Mouse (Mus musculus): ENCODE measurements around the gene Pcca. TPM values are rescaled to one million over a fixed set of nuclear protein-coding genes. Genes with fewer than 3 reads are reported as not detected.

Gene Pcca
- polyA plus RNA-seq, 1 experiment from 2014 or later = 33.3 TPM

DNA sequence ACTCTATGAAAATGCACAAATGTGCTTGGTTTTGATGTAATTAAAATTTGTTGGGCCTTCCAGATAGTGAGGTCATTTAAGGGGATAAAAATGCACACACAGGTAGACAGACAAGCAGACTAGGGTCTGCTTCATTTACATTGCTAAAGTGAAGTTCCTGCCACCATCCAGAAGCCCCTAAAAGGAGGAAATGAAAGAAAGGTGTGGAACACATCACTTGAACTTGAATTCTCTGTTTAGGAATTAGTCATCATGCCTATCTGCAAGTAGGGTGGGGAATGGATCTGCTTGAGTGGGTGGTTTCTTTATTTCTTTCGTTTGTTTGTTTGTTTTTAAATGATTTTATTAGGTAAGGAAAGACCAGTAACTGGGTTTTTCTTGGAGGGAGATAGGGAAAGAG, 166.2 kb downstream of the Pcca start:
- Histone ChIP-seq H3K9me3 (ENCODE audit: control insufficient read depth, low read length) (no peaks in the 10 kb centered on the region), H3K27me3 (replicated peaks; ENCODE audit: control insufficient read depth, insufficient read depth, low read length) (no peaks in the 10 kb centered on the region), H3K9ac (ENCODE audit: low read depth, low read length) (no peak overlapping the region), H3K4me3 (ENCODE audit: low read length) (no peak overlapping the region), H3K27ac (ENCODE audit: low read depth, low read length) (no peak overlapping the region), H3K4me2 (ENCODE audit: low read length) (no peak overlapping the region), H3K36me3 (ENCODE audit: control insufficient read depth, insufficient read depth, low read length) (no peaks in the 10 kb centered on the region), H3K4me1 (ENCODE audit: control insufficient read depth, insufficient read depth, low read depth, low read length) (no peaks in the 10 kb centered on the region)
- 90% methylated on average over 1 of the region's 1 CpGs for WGBS
- no peak for ATAC-seq

DNA sequence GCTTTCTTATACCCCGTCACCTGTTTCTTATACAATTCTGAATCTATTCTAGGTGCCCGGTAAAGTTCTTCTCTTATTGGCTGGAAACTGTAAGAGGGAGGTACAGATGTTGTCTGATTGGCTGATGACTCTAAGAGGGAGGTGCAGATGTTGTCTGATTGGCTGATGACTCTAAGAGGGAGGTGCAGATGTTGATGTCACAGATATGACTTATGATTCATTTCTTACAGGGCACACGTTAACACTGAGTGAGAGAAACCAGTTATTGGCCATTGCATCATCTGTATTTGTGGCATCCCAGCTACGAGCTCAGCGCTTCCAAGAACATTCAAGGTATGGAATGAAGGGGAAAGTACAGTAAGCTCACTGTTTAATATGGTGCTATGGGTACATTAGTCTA, 179.7 kb downstream of the Pcca start:
- H3K27me3 ChIP-seq (replicated peaks; ENCODE audit: control insufficient read depth, insufficient read depth, low read length) = no peaks in the 10 kb centered on the region
- H3K36me3 ChIP-seq (ENCODE audit: control insufficient read depth, insufficient read depth, low read length) = no peaks in the 10 kb centered on the region
- ATAC-seq = no peak
- H3K27ac ChIP-seq (ENCODE audit: low read depth, low read length) = no peak overlapping the region
- 96% methylated on average over 5 of the region's 5 CpGs for WGBS
- H3K9ac ChIP-seq (ENCODE audit: low read depth, low read length) = no peak overlapping the region
- H3K9me3 ChIP-seq (ENCODE audit: control insufficient read depth, low read length) = no peaks in the 10 kb centered on the region
- no peak overlapping the region for H3K4me3 ChIP-seq (ENCODE audit: low read length)
- no peak overlapping the region for H3K4me2 ChIP-seq (ENCODE audit: low read length)
- H3K4me1 ChIP-seq (ENCODE audit: control insufficient read depth, insufficient read depth, low read depth, low read length) = no peaks in the 10 kb centered on the region

DNA sequence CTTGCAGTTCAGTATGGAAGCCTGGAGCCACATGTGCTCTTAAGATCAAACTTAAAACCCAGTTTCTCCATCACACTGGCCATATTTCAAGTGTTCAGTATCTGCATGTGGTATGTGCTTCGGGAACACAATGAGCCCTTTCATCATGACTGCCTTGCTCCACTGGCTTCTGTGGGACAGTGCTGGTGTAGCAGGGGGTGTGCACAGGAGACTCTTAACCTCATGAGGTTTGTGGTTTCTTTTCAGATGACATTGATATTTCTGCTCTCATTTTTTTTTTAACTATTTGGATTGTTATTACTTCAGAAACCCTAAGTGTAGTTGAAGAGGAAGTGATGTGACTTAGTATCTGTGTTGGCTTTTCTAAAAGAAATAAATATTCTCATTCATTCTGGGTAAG, 180.8 kb downstream of the Pcca start:
- no peaks in the 10 kb centered on the region for H3K4me1 ChIP-seq (ENCODE audit: control insufficient read depth, insufficient read depth, low read depth, low read length)
- H3K36me3 ChIP-seq (ENCODE audit: control insufficient read depth, insufficient read depth, low read length) = no peaks in the 10 kb centered on the region
- ATAC-seq = no peak
- no peak overlapping the region for H3K4me2 ChIP-seq (ENCODE audit: low read length)
- no peaks in the 10 kb centered on the region for H3K9me3 ChIP-seq (ENCODE audit: control insufficient read depth, low read length)
- H3K4me3 ChIP-seq (ENCODE audit: low read length) = no peak overlapping the region
- 63% methylated on average over 1 of the region's 1 CpGs for WGBS
- H3K27me3 ChIP-seq (replicated peaks; ENCODE audit: control insufficient read depth, insufficient read depth, low read length) = no peaks in the 10 kb centered on the region
- no peak overlapping the region for H3K27ac ChIP-seq (ENCODE audit: low read depth, low read length)
- no peak overlapping the region for H3K9ac ChIP-seq (ENCODE audit: low read depth, low read length)

DNA sequence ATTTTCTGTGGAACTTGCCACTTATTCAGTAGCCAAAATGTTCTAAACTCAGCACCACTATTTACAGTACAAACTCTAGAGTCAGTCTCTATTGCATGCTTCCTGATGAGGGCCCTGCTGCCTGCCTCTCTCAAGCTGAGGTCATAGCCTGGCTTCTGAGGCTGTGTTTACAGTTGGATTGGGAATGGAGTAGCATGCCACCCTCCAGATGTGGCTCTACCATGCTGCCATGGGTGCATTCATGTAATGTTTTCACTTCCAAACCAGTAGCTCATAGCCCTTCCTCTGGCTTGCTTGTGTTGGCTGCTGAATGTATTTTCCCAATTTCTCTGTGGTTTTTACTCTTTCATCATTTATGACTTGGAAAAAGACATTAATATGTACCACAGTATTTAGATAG, 181.9 kb downstream of the Pcca start:
- H3K4me2 ChIP-seq (ENCODE audit: low read length) = no peak overlapping the region
- H3K27me3 ChIP-seq (replicated peaks; ENCODE audit: control insufficient read depth, insufficient read depth, low read length) = no peaks in the 10 kb centered on the region
- H3K9ac ChIP-seq (ENCODE audit: low read depth, low read length) = no peak overlapping the region
- no peak overlapping the region for H3K4me3 ChIP-seq (ENCODE audit: low read length)
- H3K9me3 ChIP-seq (ENCODE audit: control insufficient read depth, low read length) = no peaks in the 10 kb centered on the region
- ATAC-seq = no peak
- H3K4me1 ChIP-seq (ENCODE audit: control insufficient read depth, insufficient read depth, low read depth, low read length) = peaks cover 3% of the 10 kb centered on the region; the same call in 1 of the 2 replicates
- no peak overlapping the region for H3K27ac ChIP-seq (ENCODE audit: low read depth, low read length)
- no peaks in the 10 kb centered on the region for H3K36me3 ChIP-seq (ENCODE audit: control insufficient read depth, insufficient read depth, low read length)

DNA sequence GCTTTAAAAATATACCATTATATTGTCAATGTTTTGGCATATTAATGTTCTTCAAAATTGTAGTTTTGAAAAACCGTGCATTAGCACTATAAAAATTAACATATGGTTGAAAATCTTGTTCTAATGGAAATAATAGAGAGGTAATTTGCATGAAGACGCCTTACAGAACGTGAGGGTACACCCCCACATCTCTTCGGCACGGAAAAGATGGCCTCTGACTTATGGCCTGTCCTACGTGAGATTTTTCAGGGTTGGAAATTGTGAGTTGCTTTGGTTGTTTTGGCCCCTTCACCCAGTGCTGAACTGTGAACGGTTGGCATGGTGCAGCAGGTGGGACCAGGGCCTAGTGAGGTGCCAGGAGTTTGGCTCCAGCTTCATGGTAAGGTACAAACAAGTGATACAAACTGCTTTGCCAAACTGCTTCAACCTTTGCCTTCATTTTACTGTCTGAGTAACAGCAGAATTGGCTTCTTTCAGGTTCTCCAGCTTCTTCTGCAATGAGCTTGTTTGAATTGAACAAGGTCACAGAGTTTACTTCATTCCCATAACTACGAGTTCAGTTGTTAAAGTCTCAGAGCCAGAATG, 185.5 kb downstream of the Pcca start:
- H3K27me3 ChIP-seq (replicated peaks; ENCODE audit: control insufficient read depth, insufficient read depth, low read length) = no peaks in the 10 kb centered on the region
- no peak for ATAC-seq
- no peak overlapping the region for H3K4me2 ChIP-seq (ENCODE audit: low read length)
- no peaks in the 10 kb centered on the region for H3K36me3 ChIP-seq (ENCODE audit: control insufficient read depth, insufficient read depth, low read length)
- 74% methylated on average over 8 of the region's 8 CpGs for WGBS
- H3K9ac ChIP-seq (ENCODE audit: low read depth, low read length) = no peak overlapping the region
- no peaks in the 10 kb centered on the region for H3K9me3 ChIP-seq (ENCODE audit: control insufficient read depth, low read length)
- H3K4me3 ChIP-seq (ENCODE audit: low read length) = no peak overlapping the region
- no peak overlapping the region for H3K27ac ChIP-seq (ENCODE audit: low read depth, low read length)
- peaks cover 8% of the 10 kb centered on the region for H3K4me1 ChIP-seq (ENCODE audit: control insufficient read depth, insufficient read depth, low read depth, low read length)

DNA sequence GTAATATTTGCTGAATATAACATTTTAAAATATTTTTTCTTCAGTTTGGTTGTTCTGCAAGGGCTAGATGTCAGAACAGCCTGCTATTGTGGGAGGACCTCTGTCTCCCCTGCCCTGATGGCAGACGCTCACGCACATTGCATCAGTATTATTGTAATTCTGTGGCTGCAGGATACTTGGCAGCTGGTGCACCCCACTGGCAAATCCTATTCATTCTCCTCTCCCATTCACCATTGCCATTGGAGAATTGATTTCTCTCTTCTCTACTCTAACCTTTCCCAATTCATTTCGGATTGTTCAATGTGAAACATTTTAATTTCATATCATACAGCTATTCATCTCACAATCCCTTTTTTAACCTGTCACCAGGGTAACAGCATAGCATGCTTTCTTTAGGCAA, 186.9 kb downstream of the Pcca start:
- Histone ChIP-seq H3K27ac (ENCODE audit: low read depth, low read length) (no peak overlapping the region), H3K36me3 (ENCODE audit: control insufficient read depth, insufficient read depth, low read length) (no peaks in the 10 kb centered on the region), H3K4me1 (ENCODE audit: control insufficient read depth, insufficient read depth, low read depth, low read length) (peaks cover 8% of the 10 kb centered on the region), H3K4me3 (ENCODE audit: low read length) (no peak overlapping the region), H3K9me3 (ENCODE audit: control insufficient read depth, low read length) (no peaks in the 10 kb centered on the region), H3K9ac (ENCODE audit: low read depth, low read length) (no peak overlapping the region; the same call in 1 of the 2 replicates), H3K27me3 (replicated peaks; ENCODE audit: control insufficient read depth, insufficient read depth, low read length) (no peaks in the 10 kb centered on the region), H3K4me2 (ENCODE audit: low read length) (no peak overlapping the region)
- 13% methylated on average over 3 of the region's 3 CpGs for WGBS
- peak; percentile 88 for ATAC-seq

DNA sequence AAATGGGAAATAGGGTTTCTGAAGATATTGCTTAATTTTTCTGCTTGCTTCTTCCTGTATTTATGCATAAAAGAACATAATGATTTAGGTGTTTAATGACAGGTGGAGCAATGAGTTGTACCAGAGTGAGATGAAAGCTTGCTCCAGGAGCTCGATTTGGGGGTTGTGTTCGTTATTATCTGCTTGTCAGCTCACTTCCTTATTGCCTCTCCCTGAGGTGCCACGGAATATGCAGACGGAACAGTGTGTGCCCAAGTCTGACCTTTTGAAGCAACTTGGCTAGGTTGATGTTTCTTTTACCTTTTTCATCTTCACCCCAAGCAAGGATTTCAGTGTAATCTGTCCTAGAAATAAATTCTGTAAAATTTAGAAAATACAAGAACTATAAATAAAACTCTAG, 187.6 kb downstream of the Pcca start:
- Histone ChIP-seq H3K27me3 (replicated peaks; ENCODE audit: control insufficient read depth, insufficient read depth, low read length) (no peaks in the 10 kb centered on the region), H3K27ac (ENCODE audit: low read depth, low read length) (no peak overlapping the region)
- no peak for ATAC-seq

DNA sequence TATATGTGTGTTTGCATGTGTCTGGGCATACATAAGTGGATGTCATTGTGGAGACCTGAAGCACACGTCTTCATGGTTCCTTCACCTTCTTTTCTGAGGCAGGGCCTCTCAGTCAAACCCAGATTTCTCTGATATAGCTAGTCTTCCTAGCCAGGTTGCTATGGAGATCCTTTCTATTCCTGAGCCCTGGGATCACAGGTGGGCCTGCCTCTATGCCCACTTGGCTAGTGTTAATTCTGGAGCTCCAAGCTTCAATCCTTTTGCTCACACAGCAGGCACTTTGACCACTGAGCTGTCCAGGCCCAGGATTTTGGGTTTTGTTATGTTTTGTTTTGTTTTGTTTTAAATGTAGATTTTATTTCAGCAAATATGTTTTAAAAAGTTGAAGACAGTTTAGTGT, 192.3 kb downstream of the Pcca start:
- Histone ChIP-seq H3K27ac (ENCODE audit: low read depth, low read length) (no peak overlapping the region), H3K9me3 (ENCODE audit: control insufficient read depth, low read length) (no peaks in the 10 kb centered on the region), H3K36me3 (ENCODE audit: control insufficient read depth, insufficient read depth, low read length) (no peaks in the 10 kb centered on the region), H3K4me2 (ENCODE audit: low read length) (no peak overlapping the region), H3K27me3 (replicated peaks; ENCODE audit: control insufficient read depth, insufficient read depth, low read length) (no peaks in the 10 kb centered on the region), H3K9ac (ENCODE audit: low read depth, low read length) (no peak overlapping the region), H3K4me1 (ENCODE audit: control insufficient read depth, insufficient read depth, low read depth, low read length) (peaks cover 3% of the 10 kb centered on the region), H3K4me3 (ENCODE audit: low read length) (no peak overlapping the region)
- no peak for ATAC-seq
- WGBS = 80% methylated on average over 1 of the region's 1 CpGs

More for the DNA sequence above, 187.6 kb downstream of the Pcca start:
- Histone ChIP-seq H3K9ac (ENCODE audit: low read depth, low read length) (no peak overlapping the region), H3K4me1 (ENCODE audit: control insufficient read depth, insufficient read depth, low read depth, low read length) (peaks cover 8% of the 10 kb centered on the region), H3K4me3 (ENCODE audit: low read length) (no peak overlapping the region), H3K4me2 (ENCODE audit: low read length) (no peak overlapping the region), H3K9me3 (ENCODE audit: control insufficient read depth, low read length) (no peaks in the 10 kb centered on the region), H3K36me3 (ENCODE audit: control insufficient read depth, insufficient read depth, low read length) (no peaks in the 10 kb centered on the region)
- WGBS = 13% methylated on average over 4 of the region's 4 CpGs

DNA sequence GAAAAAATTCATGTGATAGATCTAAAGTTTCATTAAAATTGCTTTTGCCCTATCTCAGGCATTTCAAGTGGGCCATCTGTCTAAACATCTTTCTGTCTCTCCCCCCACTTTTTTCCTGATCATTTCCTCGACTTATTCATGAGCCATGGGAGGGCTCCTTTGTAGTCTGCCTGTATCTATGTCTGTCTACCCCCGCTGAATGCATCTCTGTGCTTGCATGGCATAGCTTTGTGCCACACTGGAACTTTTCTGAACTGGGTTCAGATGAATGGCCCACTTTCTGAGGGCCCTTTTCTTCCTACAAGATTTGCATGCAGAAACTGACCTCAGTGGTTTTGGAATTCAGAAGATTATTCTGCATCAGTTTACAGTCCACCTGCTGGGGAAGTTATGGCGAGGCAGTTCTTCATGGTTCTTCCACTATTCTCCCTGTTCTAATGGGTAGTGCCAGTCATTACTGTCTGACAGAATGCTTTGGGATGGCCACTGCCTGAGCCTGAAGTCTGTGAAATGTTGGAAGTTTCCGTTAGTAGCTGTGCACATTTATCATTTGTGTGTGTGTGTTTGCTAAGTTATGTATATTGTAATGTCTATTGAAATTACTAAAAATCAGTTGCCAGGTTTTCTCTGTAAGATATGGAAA, 195.4 kb downstream of the Pcca start:
- no peak overlapping the region for H3K9ac ChIP-seq (ENCODE audit: low read depth, low read length)
- WGBS = 38% methylated on average over 4 of the region's 4 CpGs
- no peak for ATAC-seq
- H3K4me1 ChIP-seq (ENCODE audit: control insufficient read depth, insufficient read depth, low read depth, low read length) = no peaks in the 10 kb centered on the region
- H3K4me2 ChIP-seq (ENCODE audit: low read length) = no peak overlapping the region
- no peak overlapping the region for H3K4me3 ChIP-seq (ENCODE audit: low read length)
- H3K27ac ChIP-seq (ENCODE audit: low read depth, low read length) = no peak overlapping the region
- H3K9me3 ChIP-seq (ENCODE audit: control insufficient read depth, low read length) = no peaks in the 10 kb centered on the region
- no peaks in the 10 kb centered on the region for H3K27me3 ChIP-seq (replicated peaks; ENCODE audit: control insufficient read depth, insufficient read depth, low read length)
- no peaks in the 10 kb centered on the region for H3K36me3 ChIP-seq (ENCODE audit: control insufficient read depth, insufficient read depth, low read length)
